Mouse (Mus musculus) neural tube, embryonic 13.5 days (tissue): ENCODE results near the gene Dtx4. TPM values are rescaled to one million over a fixed set of nuclear protein-coding genes. Genes with fewer than 3 reads are reported as not detected.
A peak's percentile ranks its signal among the peaks of the same experiment; 100 is the strongest.

Experiments used
- ATAC-seq: fragments of 200-750 bp; cut with Nextera tagmentation; 2 replicates; pipeline ENCODE4 v1.8.0; 2017; ENCODE audit warnings: low read depth, mild to moderate bottlenecking, moderate TSS enrichment, moderate library complexity
- H3K27ac ChIP-seq: fragments of 300-500 bp; sonication (generic); replicated peaks from 2 replicates; pipeline ENCODE4 v1.5.1; 2015; ENCODE audit warnings: moderate library complexity, mild to moderate bottlenecking, inconsistent platforms
- H3K27me3 ChIP-seq: fragments of 300-500 bp; sonication (generic); 2 replicates; pipeline ENCODE4 v1.6.1; 2015; ENCODE audit warnings: mild to moderate bottlenecking, inconsistent platforms
- H3K36me3 ChIP-seq: fragments of 300-500 bp; sonication (generic); 2 replicates; pipeline ENCODE4 v1.6.1; 2015; ENCODE audit warnings: mild to moderate bottlenecking, inconsistent platforms
- H3K4me1 ChIP-seq: fragments of 300-500 bp; sonication (generic); replicated peaks from 2 replicates; pipeline ENCODE4 v1.6.1; 2015; ENCODE audit warnings: inconsistent platforms
- H3K4me2 ChIP-seq: fragments of 300-500 bp; sonication (generic); 2 replicates; pipeline ENCODE4 v1.6.1; 2015; ENCODE audit warnings: inconsistent platforms, mild to moderate bottlenecking, moderate library complexity
- H3K4me3 ChIP-seq: fragments of 300-500 bp; sonication (generic); 2 replicates; pipeline ENCODE4 v1.5.1; 2015; ENCODE audit warnings: mild to moderate bottlenecking, inconsistent platforms
- H3K9ac ChIP-seq: fragments of 300-500 bp; sonication (generic); 2 replicates; pipeline ENCODE4 v1.6.1; 2015; ENCODE audit warnings: moderate library complexity, mild to moderate bottlenecking, inconsistent platforms
- H3K9me3 ChIP-seq: fragments of 300-500 bp; sonication (generic); 2 replicates; pipeline ENCODE4 v1.6.1; 2016; ENCODE audit warnings: inconsistent platforms
- WGBS: fragments of 180-500 bp; shearing (Covaris S2); methylation state at CpG from one replicate; pipeline ENCODE4 v1.1.7; 2015; 5-methylcytosine and 5-hydroxymethylcytosine counted together
- polyA plus RNA-seq: library from polyadenylated mRNA; unstranded; fragments of >200 nt; fragmentation: Nextera tagmentation; extraction: Ambion mirVana; gene quantifications from 2 replicates; pipeline ENCODE4 v1.2.1, GENCODE M21; 2015

The Dtx4 gene
- polyA plus RNA-seq, 1 experiment from 2014 or later = 34.2 TPM

GRCm38 (mm10) chr19:12475380-12476250 lies 25.6 kb downstream of the Dtx4 start:
- ATAC-seq = peak; percentile 95
- WGBS = 63% methylated on average over 15 of the region's 15 CpGs

GRCm38 (mm10) chr19:12473951-12474350 lies 27.3 kb downstream of the Dtx4 start:
- Histone ChIP-seq H3K36me3 (peaks cover 81% of the 10 kb centered on the region), H3K27ac (no peak overlapping the region; the same call in 1 of the 2 replicates), H3K4me2 (no peak overlapping the region), H3K27me3 (no peaks in the 10 kb centered on the region), H3K4me1 (peaks cover 25% of the 10 kb centered on the region), H3K9ac (no peak overlapping the region), H3K4me3 (no peak overlapping the region), H3K9me3 (no peaks in the 10 kb centered on the region)
- ATAC-seq = no peak
- 90% methylated on average over 4 of the region's 4 CpGs for WGBS

More at GRCm38 (mm10) chr19:12475380-12476250, 25.6 kb downstream of the Dtx4 start:
- no peaks in the 10 kb centered on the region for H3K27me3 ChIP-seq
- H3K4me1 ChIP-seq = peaks cover 25% of the 10 kb centered on the region
- H3K36me3 ChIP-seq = peaks cover 82% of the 10 kb centered on the region
- no peak overlapping the region for H3K9ac ChIP-seq
- no peak overlapping the region for H3K4me3 ChIP-seq
- H3K4me2 ChIP-seq = no peak overlapping the region
- peak overlapping the region; percentile 68 for H3K27ac ChIP-seq
- no peaks in the 10 kb centered on the region for H3K9me3 ChIP-seq

- Histone ChIP-seq H3K27me3 (no peaks in the 10 kb centered on the region), H3K4me3 (no peak overlapping the region), H3K27ac (no peak overlapping the region; the same call in 1 of the 2 replicates), H3K4me2 (no peak overlapping the region), H3K36me3 (peaks cover 81% of the 10 kb centered on the region), H3K9me3 (no peaks in the 10 kb centered on the region), H3K4me1 (peaks cover 25% of the 10 kb centered on the region), H3K9ac (no peak overlapping the region)
- WGBS = 78% methylated on average over 4 of the region's 4 CpGs
- ATAC-seq = no peak
These were observed 28.0 kb downstream of the Dtx4 start for GRCm38 (mm10) chr19:12473201-12473641.

GRCm38 (mm10) chr19:12472381-12472976 lies 28.8 kb downstream of the Dtx4 start:
- H3K27me3 ChIP-seq = no peaks in the 10 kb centered on the region
- WGBS = 88% methylated on average over 5 of the region's 5 CpGs
- H3K9me3 ChIP-seq = no peaks in the 10 kb centered on the region
- H3K4me3 ChIP-seq = no peak overlapping the region
- ATAC-seq = no peak
- no peak overlapping the region for H3K27ac ChIP-seq
- H3K4me1 ChIP-seq = peaks cover 25% of the 10 kb centered on the region
- peaks cover 82% of the 10 kb centered on the region for H3K36me3 ChIP-seq
- H3K9ac ChIP-seq = no peak overlapping the region
- H3K4me2 ChIP-seq = no peak overlapping the region

- H3K27ac ChIP-seq = no peak overlapping the region; the same call in 1 of the 2 replicates
- 74% methylated on average over 3 of the region's 3 CpGs for WGBS
- H3K4me2 ChIP-seq = no peak overlapping the region
- H3K9me3 ChIP-seq = no peaks in the 10 kb centered on the region
- H3K4me3 ChIP-seq = no peak overlapping the region
- no peak for ATAC-seq
- peaks cover 20% of the 10 kb centered on the region for H3K4me1 ChIP-seq
- no peaks in the 10 kb centered on the region for H3K27me3 ChIP-seq
- H3K9ac ChIP-seq = no peak overlapping the region
- H3K36me3 ChIP-seq = peaks cover 82% of the 10 kb centered on the region
These were observed 29.4 kb downstream of the Dtx4 start for GRCm38 (mm10) chr19:12471866-12472265.

- H3K4me3 ChIP-seq = no peak overlapping the region
- peaks cover 5% of the 10 kb centered on the region; the same call in 1 of the 2 replicates for H3K4me1 ChIP-seq
- H3K27ac ChIP-seq = no peak overlapping the region
- no peak for ATAC-seq
- H3K36me3 ChIP-seq = peaks cover 52% of the 10 kb centered on the region
- H3K9me3 ChIP-seq = no peaks in the 10 kb centered on the region
- no peaks in the 10 kb centered on the region for H3K27me3 ChIP-seq
- H3K4me2 ChIP-seq = no peak overlapping the region
- WGBS = 82% methylated on average over 5 of the region's 5 CpGs
- no peak overlapping the region for H3K9ac ChIP-seq
These were observed 33.8 kb downstream of the Dtx4 start for GRCm38 (mm10) chr19:12467436-12467835.

GRCm38 (mm10) chr19:12466204-12466603 lies 35.0 kb downstream of the Dtx4 start:
- Histone ChIP-seq H3K27ac (peak overlapping the region; percentile 15; the same call in 1 of the 2 replicates), H3K36me3 (peaks cover 42% of the 10 kb centered on the region), H3K9ac (no peak overlapping the region), H3K9me3 (no peaks in the 10 kb centered on the region), H3K27me3 (no peaks in the 10 kb centered on the region), H3K4me3 (no peak overlapping the region), H3K4me2 (no peak overlapping the region), H3K4me1 (no peaks in the 10 kb centered on the region)
- 28% methylated on average over 7 of the region's 7 CpGs for WGBS
- peak; percentile 41 for ATAC-seq

GRCm38 (mm10) chr19:12465530-12466144 lies 35.6 kb downstream of the Dtx4 start:
- H3K27ac ChIP-seq = no peak overlapping the region
- H3K4me2 ChIP-seq = no peak overlapping the region
- H3K9me3 ChIP-seq = no peaks in the 10 kb centered on the region
- peaks cover 38% of the 10 kb centered on the region for H3K36me3 ChIP-seq
- peak; percentile 32; the same call in 1 of the 2 replicates for ATAC-seq
- H3K4me3 ChIP-seq = no peak overlapping the region
- no peaks in the 10 kb centered on the region for H3K4me1 ChIP-seq
- H3K9ac ChIP-seq = no peak overlapping the region
- H3K27me3 ChIP-seq = no peaks in the 10 kb centered on the region
- 94% methylated on average over 10 of the region's 10 CpGs for WGBS

GRCm38 (mm10) chr19:12464674-12465073 lies 36.6 kb downstream of the Dtx4 start:
- Histone ChIP-seq H3K27me3 (no peaks in the 10 kb centered on the region), H3K27ac (no peak overlapping the region), H3K9ac (no peak overlapping the region), H3K4me2 (no peak overlapping the region), H3K9me3 (no peaks in the 10 kb centered on the region), H3K4me3 (no peak overlapping the region), H3K36me3 (peaks cover 29% of the 10 kb centered on the region), H3K4me1 (no peaks in the 10 kb centered on the region)
- WGBS = 89% methylated on average over 4 of the region's 4 CpGs
- no peak for ATAC-seq

GRCm38 (mm10) chr19:12464127-12464526 lies 37.1 kb downstream of the Dtx4 start:
- H3K36me3 ChIP-seq = peaks cover 23% of the 10 kb centered on the region
- no peak overlapping the region for H3K4me2 ChIP-seq
- no peaks in the 10 kb centered on the region for H3K4me1 ChIP-seq
- no peak overlapping the region for H3K27ac ChIP-seq
- ATAC-seq = no peak
- no peak overlapping the region for H3K4me3 ChIP-seq
- 83% methylated on average over 5 of the region's 5 CpGs for WGBS
- no peaks in the 10 kb centered on the region for H3K9me3 ChIP-seq
- H3K27me3 ChIP-seq = no peaks in the 10 kb centered on the region
- H3K9ac ChIP-seq = no peak overlapping the region

- H3K4me3 ChIP-seq = no peak overlapping the region
- no peak overlapping the region for H3K27ac ChIP-seq
- WGBS = 43% methylated on average over 1 of the region's 1 CpGs
- H3K36me3 ChIP-seq = peaks cover 19% of the 10 kb centered on the region
- H3K27me3 ChIP-seq = no peaks in the 10 kb centered on the region
- H3K9me3 ChIP-seq = no peaks in the 10 kb centered on the region
- no peak for ATAC-seq
- H3K4me1 ChIP-seq = no peaks in the 10 kb centered on the region
- no peak overlapping the region for H3K9ac ChIP-seq
- H3K4me2 ChIP-seq = no peak overlapping the region
These were observed 37.6 kb downstream of the Dtx4 start for GRCm38 (mm10) chr19:12463722-12464035.
